Mouse (Mus musculus) kidney, embryonic 15.5 days (tissue): ENCODE measurements around the gene Sgpp1. TPM values are rescaled to one million over a fixed set of nuclear protein-coding genes. Genes with fewer than 3 reads are reported as not detected.
A peak's percentile ranks its signal among the peaks of the same experiment; 100 is the strongest.

Experiments
- ATAC-seq: fragments of 200-750 bp; cut with Nextera tagmentation; replicated peaks from 2 replicates; pipeline ENCODE4 v1.8.0; 2017; ENCODE audit warnings: moderate TSS enrichment; ENCODE audit not compliant: low FRiP score
- H3K27ac ChIP-seq: fragments of 300-500 bp; sonication (generic); 2 replicates; pipeline ENCODE4 v1.5.1; 2015; ENCODE audit warnings: mild to moderate bottlenecking, inconsistent platforms
- H3K27me3 ChIP-seq: fragments of 300-500 bp; sonication (generic); 2 replicates; pipeline ENCODE4 v1.6.1; 2015; ENCODE audit warnings: inconsistent platforms
- H3K36me3 ChIP-seq: fragments of 300-500 bp; sonication (generic); 2 replicates; pipeline ENCODE4 v1.6.1; 2015; ENCODE audit warnings: inconsistent platforms
- H3K4me1 ChIP-seq: fragments of 300-500 bp; sonication (generic); 2 replicates; pipeline ENCODE4 v1.6.1; 2015; ENCODE audit warnings: inconsistent platforms
- H3K4me2 ChIP-seq: fragments of 300-500 bp; sonication (generic); 2 replicates; pipeline ENCODE4 v1.6.1; 2015; ENCODE audit warnings: moderate library complexity, mild to moderate bottlenecking, inconsistent platforms
- H3K4me3 ChIP-seq: fragments of 300-500 bp; sonication (generic); replicated peaks from 2 replicates; pipeline ENCODE4 v1.5.1; 2015; ENCODE audit warnings: mild to moderate bottlenecking, inconsistent platforms
- H3K9ac ChIP-seq: fragments of 300-500 bp; sonication (generic); 2 replicates; pipeline ENCODE4 v1.6.1; 2015; ENCODE audit warnings: mild to moderate bottlenecking, inconsistent platforms
- H3K9me3 ChIP-seq: fragments of 300-500 bp; sonication (generic); replicated peaks from 2 replicates; pipeline ENCODE4 v1.6.1; 2016; ENCODE audit warnings: inconsistent platforms
- whole genome bisulfite sequencing: fragments of 180-500 bp; shearing (Covaris S2); methylation state at CpG from one replicate; pipeline ENCODE4 v1.1.7; 2015; ENCODE audit warnings: mixed read lengths; 5-methylcytosine and 5-hydroxymethylcytosine counted together
- polyA plus RNA-seq: library from polyadenylated mRNA; unstranded; fragments of >200 nt; fragmentation: Nextera tagmentation; extraction: Ambion mirVana; gene quantifications from 2 replicates; pipeline ENCODE4 v1.2.1, GENCODE M21; 2015

Gene Sgpp1
- polyA plus RNA-seq: 14.1 and 14.3 TPM in 2 replicates

DNA sequence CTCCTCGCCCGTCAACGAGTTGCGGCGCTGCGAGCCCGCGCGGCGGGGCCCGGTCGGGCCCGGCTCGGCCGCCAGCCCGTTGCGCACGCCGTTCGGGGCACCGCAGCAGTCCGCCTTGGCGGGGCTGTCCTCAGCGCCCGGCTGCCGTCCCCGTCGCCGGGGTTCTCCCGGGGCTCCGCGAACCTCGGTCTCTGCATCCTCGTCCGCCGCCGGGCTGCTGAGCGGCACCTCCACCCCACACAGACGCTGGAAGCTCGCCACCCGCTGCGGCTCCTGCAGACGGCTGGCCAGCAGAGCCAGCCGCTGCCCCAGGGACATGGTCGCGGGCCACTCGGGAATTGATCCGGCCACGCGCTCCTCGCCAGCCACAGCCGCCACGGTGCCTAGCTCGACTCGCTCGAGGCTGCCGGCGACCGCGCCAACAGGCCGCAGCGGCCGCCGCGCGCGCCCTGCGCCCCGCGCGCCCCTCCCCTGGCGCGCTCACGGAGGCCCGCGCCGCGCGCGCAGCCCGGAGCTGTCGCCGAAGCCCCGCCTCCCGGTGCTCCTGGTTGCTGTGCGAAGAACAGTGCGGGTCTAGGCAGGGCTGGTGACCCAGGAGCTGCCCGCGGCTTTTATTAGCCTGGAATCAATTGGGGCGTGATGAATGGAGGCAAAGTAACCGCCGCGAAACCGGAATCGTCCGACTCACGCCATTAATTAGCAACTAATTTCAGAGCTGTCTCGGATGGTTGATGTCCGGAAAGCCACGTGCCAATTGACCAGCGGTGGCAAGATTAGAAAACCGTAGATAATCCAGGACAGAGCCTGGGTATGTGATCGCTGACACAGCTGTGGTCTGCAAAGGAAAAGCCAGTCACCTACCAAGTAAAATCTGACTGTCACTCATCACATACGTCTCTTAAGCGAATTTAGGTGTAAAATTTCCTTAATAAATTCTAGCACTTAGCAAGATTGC, at the start of gene Sgpp1:
Sgpp1 (minus strand) TSS at position 484 of the 955 bp plus-strand sequence.
- H3K4me2 ChIP-seq: peak within 1 kb of the TSS; percentile 93
- peak within 1 kb of the TSS; percentile 70 for H3K4me3 ChIP-seq
- H3K9ac ChIP-seq: peak within 1 kb of the TSS; percentile 77
- H3K4me1 ChIP-seq: peaks cover 23% of the 10 kb centered on the region
- ATAC-seq: peak; percentile 94
- H3K27me3 ChIP-seq: 0 out of 2 replicates have a peak, but pooled peaks cover 6% of the 10 kb centered on the region
- peak within 1 kb of the TSS; percentile 77 for H3K27ac ChIP-seq
- no peaks in the 10 kb centered on the region for H3K9me3 ChIP-seq
- WGBS: under 1% methylated on average over 105 of the region's 105 CpGs
- H3K36me3 ChIP-seq: no peaks in the 10 kb centered on the region

DNA sequence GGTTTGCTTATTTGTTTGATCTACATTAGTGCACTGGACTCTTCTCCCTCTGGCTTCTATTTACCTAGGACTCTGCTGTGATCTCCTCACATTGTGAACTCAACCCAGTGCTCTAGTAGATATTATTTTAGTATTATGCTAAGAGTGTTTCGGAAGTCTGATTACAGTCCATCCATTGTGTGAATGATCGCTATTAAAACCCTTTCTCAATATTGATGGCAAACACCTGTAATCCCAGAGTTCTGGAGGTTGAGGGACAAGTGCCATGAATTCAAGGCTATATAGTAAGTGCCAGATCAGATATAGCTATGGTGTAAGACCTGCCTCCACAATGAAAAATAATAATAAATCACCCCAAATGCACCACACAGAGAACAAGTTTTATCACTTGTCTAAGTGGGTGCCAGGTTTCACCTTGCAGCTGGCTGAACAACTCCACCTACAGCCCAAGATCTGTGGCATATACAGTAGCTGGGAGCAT, 48.8 kb upstream of the Sgpp1 start:
- H3K4me1 ChIP-seq: 0 out of 2 replicates have a peak, but pooled peaks cover 2% of the 10 kb centered on the region
- no peak overlapping the region for H3K27ac ChIP-seq
- ATAC-seq: no peak

GRCm38 (mm10) chr12:75781995-75782394, 46.5 kb upstream of the Sgpp1 start:
- no peak overlapping the region for H3K4me2 ChIP-seq
- H3K9ac ChIP-seq: no peak overlapping the region
- no peaks in the 10 kb centered on the region for H3K36me3 ChIP-seq
- no peak overlapping the region for H3K4me3 ChIP-seq
- no peak for ATAC-seq
- no peaks in the 10 kb centered on the region for H3K9me3 ChIP-seq
- WGBS: 86% methylated on average over 7 of the region's 7 CpGs
- no peak overlapping the region for H3K27ac ChIP-seq
- no peaks in the 10 kb centered on the region for H3K27me3 ChIP-seq
- H3K4me1 ChIP-seq: 0 out of 2 replicates have a peak, but pooled peaks cover 2% of the 10 kb centered on the region

More for the DNA sequence above, 48.8 kb upstream of the Sgpp1 start:
- 83% methylated on average over 2 of the region's 2 CpGs for WGBS
- Histone ChIP-seq H3K9me3 (no peaks in the 10 kb centered on the region), H3K27me3 (no peaks in the 10 kb centered on the region; the same call in 1 of the 2 replicates), H3K4me3 (no peak overlapping the region), H3K9ac (no peak overlapping the region), H3K4me2 (no peak overlapping the region), H3K36me3 (no peaks in the 10 kb centered on the region)

DNA sequence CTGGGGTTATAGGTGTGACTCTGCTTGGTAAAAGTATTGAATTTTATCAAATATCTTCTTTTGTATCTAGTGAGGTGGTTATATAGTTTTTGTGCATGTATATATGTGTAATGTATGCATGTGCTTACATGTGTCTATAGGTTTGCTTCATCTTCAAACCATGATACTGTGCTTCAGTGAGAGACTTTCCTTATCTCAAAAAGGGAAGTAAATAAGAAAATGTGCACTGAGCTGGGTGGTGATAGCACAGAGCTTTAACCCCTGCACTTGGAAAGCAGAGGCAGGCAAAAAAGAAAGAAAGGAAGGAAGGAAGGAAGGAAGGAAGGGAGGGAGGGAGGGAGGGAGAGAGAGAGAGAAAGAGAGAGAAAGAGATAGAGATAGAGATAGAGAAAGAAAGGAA, 45.9 kb upstream of the Sgpp1 start:
- no peak overlapping the region for H3K9ac ChIP-seq
- no peaks in the 10 kb centered on the region for H3K9me3 ChIP-seq
- ATAC-seq: no peak

DNA sequence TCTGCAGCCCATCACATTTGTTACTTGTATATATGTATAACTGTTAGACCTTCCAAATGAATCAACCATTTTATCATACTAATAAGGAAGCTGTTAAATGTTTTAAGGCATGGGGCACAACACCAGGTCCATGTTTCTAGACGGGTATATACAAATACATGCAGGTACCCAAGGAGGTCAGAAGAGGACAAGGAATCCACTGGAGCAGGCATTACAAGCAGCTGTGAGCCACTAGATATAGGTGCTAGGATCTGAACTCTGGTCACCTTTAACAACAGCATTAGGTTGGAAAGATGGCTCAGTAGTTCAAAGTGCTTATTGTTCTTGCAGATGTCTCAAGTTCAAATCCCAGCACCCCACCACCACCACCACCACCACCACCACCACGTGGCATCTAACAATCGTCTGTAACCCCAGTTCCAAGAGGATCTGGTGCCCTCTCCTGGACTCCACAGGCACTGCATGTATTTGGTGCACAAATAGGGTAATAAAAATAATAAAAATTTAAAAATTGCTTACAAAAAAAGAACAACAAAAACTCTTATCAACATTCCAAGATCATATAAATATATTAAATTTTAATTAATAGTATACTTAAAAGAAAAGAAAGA, 37.0 kb upstream of the Sgpp1 start:
- H3K4me3 ChIP-seq: no peak overlapping the region
- no peak overlapping the region for H3K27ac ChIP-seq
- H3K9me3 ChIP-seq: no peaks in the 10 kb centered on the region
- 35% methylated on average over 3 of the region's 3 CpGs for WGBS
- no peaks in the 10 kb centered on the region for H3K4me1 ChIP-seq
- ATAC-seq: no peak
- no peak overlapping the region for H3K4me2 ChIP-seq
- H3K27me3 ChIP-seq: no peaks in the 10 kb centered on the region
- H3K36me3 ChIP-seq: no peaks in the 10 kb centered on the region
- H3K9ac ChIP-seq: no peak overlapping the region

More for the DNA sequence above, 45.9 kb upstream of the Sgpp1 start:
- Histone ChIP-seq H3K4me1 (0 out of 2 replicates have a peak, but pooled peaks cover 2% of the 10 kb centered on the region), H3K4me3 (no peak overlapping the region), H3K27ac (no peak overlapping the region), H3K27me3 (no peaks in the 10 kb centered on the region), H3K36me3 (no peaks in the 10 kb centered on the region), H3K4me2 (no peak overlapping the region)

GRCm38 (mm10) chr12:75771410-75771809, 35.9 kb upstream of the Sgpp1 start:
- H3K9me3 ChIP-seq: no peaks in the 10 kb centered on the region
- H3K36me3 ChIP-seq: no peaks in the 10 kb centered on the region
- H3K27ac ChIP-seq: no peak overlapping the region
- no peak overlapping the region for H3K4me3 ChIP-seq
- H3K4me1 ChIP-seq: peaks cover 9% of the 10 kb centered on the region
- H3K9ac ChIP-seq: no peak overlapping the region
- H3K27me3 ChIP-seq: no peaks in the 10 kb centered on the region
- no peak overlapping the region for H3K4me2 ChIP-seq
- no peak for ATAC-seq
- WGBS: 56% methylated on average over 3 of the region's 3 CpGs

DNA sequence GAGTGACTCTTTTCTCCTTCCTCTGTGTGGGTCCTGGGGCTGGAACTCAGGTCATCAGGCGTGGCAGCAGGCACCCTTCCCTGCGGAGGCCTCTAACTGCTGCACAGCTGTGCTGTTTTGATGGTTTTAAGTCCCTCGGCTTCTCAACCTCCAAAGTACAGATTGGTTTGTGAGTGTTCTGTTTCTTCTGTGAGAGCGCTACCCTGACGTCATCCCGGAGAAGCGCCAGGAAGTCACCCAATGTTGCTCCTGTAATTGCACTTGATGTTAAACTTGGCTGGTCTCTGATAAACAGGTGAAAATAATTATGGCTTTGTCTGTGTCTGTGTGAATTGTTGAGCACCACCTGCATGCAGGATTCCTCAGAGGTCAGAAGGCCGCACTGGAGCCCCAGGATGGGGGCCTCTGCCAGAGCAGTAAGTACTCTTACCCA, 31.4 kb upstream of the Sgpp1 start:
- H3K36me3 ChIP-seq: no peaks in the 10 kb centered on the region
- WGBS: 40% methylated on average over 8 of the region's 8 CpGs
- peak; percentile 36; the same call in 1 of the 2 replicates for ATAC-seq
- peaks cover 15% of the 10 kb centered on the region for H3K4me1 ChIP-seq
- no peak overlapping the region for H3K9ac ChIP-seq
- no peak overlapping the region for H3K4me3 ChIP-seq
- no peaks in the 10 kb centered on the region for H3K27me3 ChIP-seq
- H3K9me3 ChIP-seq: no peaks in the 10 kb centered on the region
- no peak overlapping the region for H3K4me2 ChIP-seq
- H3K27ac ChIP-seq: peak overlapping the region; percentile 71

- Histone ChIP-seq H3K27ac (peak overlapping the region; percentile 71), H3K27me3 (no peaks in the 10 kb centered on the region), H3K4me3 (no peak overlapping the region), H3K9ac (no peak overlapping the region), H3K4me2 (0 out of 2 replicates have a peak overlapping the region, but pooled peaks have one; percentile 4), H3K36me3 (no peaks in the 10 kb centered on the region), H3K4me1 (peaks cover 15% of the 10 kb centered on the region), H3K9me3 (no peaks in the 10 kb centered on the region)
- ATAC-seq: no peak; the same call in 1 of the 2 replicates
- 33% methylated on average over 6 of the region's 6 CpGs for WGBS
Observed at GRCm38 (mm10) chr12:75766395-75766794, 30.9 kb upstream of the Sgpp1 start.

DNA sequence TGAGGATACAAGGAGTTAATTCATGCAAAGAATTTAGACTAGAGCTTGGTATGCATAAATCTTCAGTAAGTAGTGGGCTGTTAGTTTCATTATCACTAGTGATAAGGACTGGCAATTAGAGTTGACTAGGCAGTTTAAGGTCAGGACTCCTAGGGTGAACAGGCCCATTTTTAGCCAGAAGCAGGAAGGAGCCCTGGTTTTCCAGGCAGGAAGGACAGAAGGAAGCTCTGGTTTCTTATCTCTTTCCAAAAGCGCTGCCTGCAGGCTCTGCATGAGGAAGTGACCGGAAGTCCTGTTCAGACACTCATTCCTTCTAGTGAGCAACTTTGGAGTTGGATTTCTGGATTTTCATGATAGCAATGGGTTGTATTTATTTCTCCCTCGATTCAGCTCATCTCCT, 30.2 kb upstream of the Sgpp1 start:
- no peak for ATAC-seq
- Histone ChIP-seq H3K4me2 (no peak overlapping the region), H3K4me3 (no peak overlapping the region), H3K27me3 (no peaks in the 10 kb centered on the region), H3K9ac (no peak overlapping the region), H3K4me1 (peaks cover 15% of the 10 kb centered on the region), H3K27ac (peak overlapping the region; percentile 71), H3K9me3 (no peaks in the 10 kb centered on the region), H3K36me3 (no peaks in the 10 kb centered on the region)
- 38% methylated on average over 3 of the region's 3 CpGs for WGBS

- WGBS: 81% methylated on average over 2 of the region's 2 CpGs
- Histone ChIP-seq H3K4me2 (no peak overlapping the region), H3K9ac (no peak overlapping the region), H3K9me3 (no peaks in the 10 kb centered on the region), H3K4me3 (no peak overlapping the region), H3K4me1 (no peaks in the 10 kb centered on the region), H3K27me3 (no peaks in the 10 kb centered on the region), H3K36me3 (no peaks in the 10 kb centered on the region), H3K27ac (no peak overlapping the region)
- no peak for ATAC-seq
Observed at GRCm38 (mm10) chr12:75756387-75756786, 20.9 kb upstream of the Sgpp1 start.

DNA sequence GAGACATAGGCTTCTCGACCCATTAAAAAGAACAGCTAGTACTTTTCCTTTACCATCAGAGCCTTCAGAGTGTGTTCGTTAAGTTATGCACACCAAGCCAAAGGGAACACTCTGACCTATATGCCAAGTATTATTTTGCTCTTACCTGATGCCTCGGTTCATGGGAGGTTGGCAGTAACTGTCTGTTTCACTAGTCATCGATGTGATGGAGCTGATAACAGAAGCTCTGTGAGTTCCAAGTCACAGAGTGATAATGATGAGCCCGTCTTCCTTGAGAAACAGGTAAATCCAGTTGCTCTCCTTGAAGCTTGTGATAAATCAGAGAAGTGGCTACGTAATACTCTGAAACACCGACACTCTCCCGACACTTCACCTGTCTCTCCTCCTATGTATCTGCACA, 18.2 kb upstream of the Sgpp1 start:
- Histone ChIP-seq H3K4me2 (no peak overlapping the region), H3K4me1 (no peaks in the 10 kb centered on the region), H3K4me3 (no peak overlapping the region), H3K9me3 (no peaks in the 10 kb centered on the region), H3K27me3 (no peaks in the 10 kb centered on the region), H3K36me3 (no peaks in the 10 kb centered on the region), H3K9ac (no peak overlapping the region), H3K27ac (no peak overlapping the region)
- ATAC-seq: no peak
- WGBS: 89% methylated on average over 8 of the region's 8 CpGs

DNA sequence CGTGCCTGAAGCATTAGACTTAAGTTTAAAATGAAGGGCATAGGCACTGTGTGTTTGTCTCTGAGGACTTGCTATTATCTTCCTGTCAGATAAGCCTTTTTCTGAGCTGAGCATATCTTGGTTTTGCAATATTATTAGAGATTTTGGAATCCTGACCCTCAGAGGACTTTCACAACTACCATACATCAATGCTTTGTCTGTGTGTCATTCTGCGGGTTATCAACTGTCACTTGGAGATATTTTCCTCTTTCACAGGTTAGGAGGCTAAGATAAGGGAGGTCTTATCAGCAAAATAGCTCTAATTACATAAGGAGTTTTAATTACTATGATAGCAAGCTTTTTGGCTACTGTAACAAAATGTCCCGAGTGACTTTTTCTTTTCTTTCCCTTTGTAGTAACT, 16.5 kb upstream of the Sgpp1 start:
- ATAC-seq: no peak
- WGBS: 55% methylated on average over 3 of the region's 3 CpGs
- H3K9me3 ChIP-seq: no peaks in the 10 kb centered on the region

More for the DNA sequence above, 16.5 kb upstream of the Sgpp1 start:
- Histone ChIP-seq H3K4me1 (no peaks in the 10 kb centered on the region), H3K27ac (no peak overlapping the region), H3K27me3 (no peaks in the 10 kb centered on the region), H3K4me3 (no peak overlapping the region), H3K9ac (no peak overlapping the region), H3K4me2 (no peak overlapping the region), H3K36me3 (no peaks in the 10 kb centered on the region)
